Mouse (Mus musculus): ENCODE measurements around the gene Trim30c. TPM values are rescaled to one million over a fixed set of nuclear protein-coding genes. Genes with fewer than 3 reads are reported as not detected.
"Not testable (repeated sequence)": the region's sequence is repeated elsewhere in the genome, so short reads cannot be mapped to it uniquely, and the experiment has no call there.

Gene Trim30c
- polyA plus RNA-seq, 1 experiment from 2014 or later = 0.53 TPM

- not testable (repeated sequence) for H3K4me1 ChIP-seq (replicated peaks); H3K4me3 ChIP-seq (replicated peaks); H3K4me2 ChIP-seq; H3K9me3 ChIP-seq (replicated peaks); H3K27ac ChIP-seq (replicated peaks); H3K27me3 ChIP-seq; H3K9ac ChIP-seq; ATAC-seq (ENCODE audit: insufficient read depth); H3K36me3 ChIP-seq (replicated peaks)
- WGBS (ENCODE audit: insufficient replicate concordance) = 52% methylated on average over 3 of the region's 3 CpGs
Observed at GRCm38 (mm10) chr7:104335547-104335946, 65.1 kb downstream of the Trim30c start.

Other genes starting within 250 kb of the Trim30c start
- gene Olfm5, start 236.0 kb downstream of the Trim30c start, polyA plus RNA-seq (2015; fragmentation: Nextera tagmentation; extraction: Ambion mirVana) = not detected in 2 replicates
- gene Olfr648, start 217.4 kb downstream of the Trim30c start, polyA plus RNA-seq (2015; fragmentation: Nextera tagmentation; extraction: Ambion mirVana) = 0.06 and 0.08 TPM in 2 replicates
- not detected in 2 replicates for gene Olfr649, start 204.9 kb downstream of the Trim30c start, polyA plus RNA-seq (2015; fragmentation: Nextera tagmentation; extraction: Ambion mirVana)
- 0.43 and 0.50 TPM in 2 replicates for gene Trim6, start 182.0 kb downstream of the Trim30c start, polyA plus RNA-seq (2015; fragmentation: Nextera tagmentation; extraction: Ambion mirVana)
- 1.6 and 1.8 TPM in 2 replicates for gene Trim34a, start 156.4 kb downstream of the Trim30c start, polyA plus RNA-seq (2015; fragmentation: Nextera tagmentation; extraction: Ambion mirVana)
- 0.32 and 0.37 TPM in 2 replicates for gene Trim5, start 112.7 kb downstream of the Trim30c start, polyA plus RNA-seq (2015; fragmentation: Nextera tagmentation; extraction: Ambion mirVana)
- 3.1 and 3.4 TPM in 2 replicates for gene Trim12a, start 85.4 kb downstream of the Trim30c start, polyA plus RNA-seq (2015; fragmentation: Nextera tagmentation; extraction: Ambion mirVana)
- 0.07 TPM in 1 of 2 replicates, not detected in the other for gene Trim34b, start 71.4 kb downstream of the Trim30c start, polyA plus RNA-seq (2015; fragmentation: Nextera tagmentation; extraction: Ambion mirVana)
- gene Trim12c, start 47.5 kb downstream of the Trim30c start, polyA plus RNA-seq (2015; fragmentation: Nextera tagmentation; extraction: Ambion mirVana) = 1.1 and 1.2 TPM in 2 replicates
- gene Trim30b, start 31.0 kb downstream of the Trim30c start, polyA plus RNA-seq (2015; fragmentation: Nextera tagmentation; extraction: Ambion mirVana) = 0.28 and 0.36 TPM in 2 replicates
- gene Trim30a, start 64.4 kb upstream of the Trim30c start, polyA plus RNA-seq (2015; fragmentation: Nextera tagmentation; extraction: Ambion mirVana) = 2.4 and 2.8 TPM in 2 replicates
- gene Trim30d, start 107.0 kb upstream of the Trim30c start, polyA plus RNA-seq (2015; fragmentation: Nextera tagmentation; extraction: Ambion mirVana) = 0.86 and 1.0 TPM in 2 replicates
- gene Olfr651, start 149.3 kb upstream of the Trim30c start, polyA plus RNA-seq (2015; fragmentation: Nextera tagmentation; extraction: Ambion mirVana) = not detected in 2 replicates
- not detected in 2 replicates for gene Olfr652, start 160.1 kb upstream of the Trim30c start, polyA plus RNA-seq (2015; fragmentation: Nextera tagmentation; extraction: Ambion mirVana)
- gene Olfr653, start 176.5 kb upstream of the Trim30c start, polyA plus RNA-seq (2015; fragmentation: Nextera tagmentation; extraction: Ambion mirVana) = not detected in 2 replicates
- not detected in 2 replicates for gene Olfr654, start 186.2 kb upstream of the Trim30c start, polyA plus RNA-seq (2015; fragmentation: Nextera tagmentation; extraction: Ambion mirVana)
- gene Olfr655, start 200.9 kb upstream of the Trim30c start, polyA plus RNA-seq (2015; fragmentation: Nextera tagmentation; extraction: Ambion mirVana) = not detected in 2 replicates
- gene Olfr656, start 213.1 kb upstream of the Trim30c start, polyA plus RNA-seq (2015; fragmentation: Nextera tagmentation; extraction: Ambion mirVana) = not detected in 2 replicates
- not detected in 2 replicates for gene Olfr657, start 224.0 kb upstream of the Trim30c start, polyA plus RNA-seq (2015; fragmentation: Nextera tagmentation; extraction: Ambion mirVana)
- not detected in 2 replicates for gene Olfr658, start 246.5 kb upstream of the Trim30c start, polyA plus RNA-seq (2015; fragmentation: Nextera tagmentation; extraction: Ambion mirVana)

Data from liver, embryonic 15.5 days (tissue).